Mouse (Mus musculus): ENCODE measurements around the gene Rufy4. TPM values are rescaled to one million over a fixed set of nuclear protein-coding genes. Genes with fewer than 3 reads are reported as not detected.

Rufy4 gene
- polyA plus RNA-seq, 1 experiment from 2014 or later, result 0.12 TPM

DNA sequence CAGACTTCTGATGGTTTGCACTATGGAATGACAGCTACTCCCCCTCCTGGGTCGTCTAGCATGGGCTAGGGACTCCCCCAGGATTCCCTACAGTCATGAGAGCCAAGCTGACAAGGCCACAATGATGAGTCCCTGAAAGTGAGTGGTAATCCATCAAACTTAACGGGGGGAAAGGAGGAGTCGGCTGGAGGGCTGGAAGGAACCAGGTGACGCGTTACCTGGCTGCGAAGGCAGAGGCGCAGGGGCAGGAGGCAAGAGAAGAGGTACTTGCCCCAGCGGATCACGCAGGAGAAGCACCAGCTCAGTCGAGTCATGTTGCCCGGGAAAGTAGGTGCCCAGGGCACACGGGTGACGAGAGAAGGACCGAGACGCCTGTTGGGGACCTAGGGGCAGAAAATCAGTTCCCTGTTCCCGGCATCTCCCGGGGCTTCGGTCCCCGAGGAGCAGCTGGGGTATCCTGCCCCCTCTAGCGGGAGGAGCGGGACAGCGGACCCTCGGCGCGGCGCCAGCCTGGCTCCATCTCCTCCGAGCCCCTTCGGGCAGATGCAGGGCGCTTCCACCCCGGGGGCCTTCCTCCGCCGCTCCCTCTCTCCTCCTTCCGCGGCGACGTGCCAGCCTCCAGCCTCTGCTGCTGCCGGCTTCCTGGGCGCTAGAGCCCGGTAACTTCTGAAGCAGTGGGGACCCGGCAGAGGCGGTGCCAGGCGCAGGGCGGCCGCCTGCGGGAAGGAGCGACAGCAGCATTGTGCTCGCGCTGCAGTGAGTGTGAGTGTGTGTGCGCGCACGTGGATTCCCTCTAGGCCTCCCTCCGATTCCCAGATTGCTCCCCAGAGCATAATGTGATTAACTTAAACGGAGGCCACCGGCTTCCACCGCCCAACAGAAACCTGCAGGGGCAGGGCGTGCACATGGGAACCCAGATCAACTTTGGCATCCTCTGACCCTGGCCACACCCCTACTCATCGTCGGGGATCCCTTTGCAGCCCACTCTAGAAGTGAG is 27.0 kb upstream of the Rufy4 start:
- under 1% methylated on average over 58 of the region's 58 CpGs for WGBS
- H3K4me3 ChIP-seq (ENCODE audit: low read length), result peak overlapping the region; percentile 57
- no peak overlapping the region for H3K27ac ChIP-seq (ENCODE audit: low read length)
- H3K9me3 ChIP-seq (ENCODE audit: control insufficient read depth, low read length), result no peaks in the 10 kb centered on the region
- no peaks in the 10 kb centered on the region for H3K36me3 ChIP-seq (ENCODE audit: control insufficient read depth, insufficient read depth, low read length)
- peak; percentile 55 for ATAC-seq
- H3K4me2 ChIP-seq (ENCODE audit: low read depth, low read length), result peak overlapping the region; percentile 93
- peaks cover 12% of the 10 kb centered on the region; the same call in 1 of the 2 replicates for H3K27me3 ChIP-seq (replicated peaks; ENCODE audit: control insufficient read depth, insufficient read depth, low read length)
- H3K9ac ChIP-seq (ENCODE audit: low read depth, low read length), result peak overlapping the region; percentile 59
- peaks cover 25% of the 10 kb centered on the region for H3K4me1 ChIP-seq (ENCODE audit: control insufficient read depth, insufficient read depth, low read length)

DNA sequence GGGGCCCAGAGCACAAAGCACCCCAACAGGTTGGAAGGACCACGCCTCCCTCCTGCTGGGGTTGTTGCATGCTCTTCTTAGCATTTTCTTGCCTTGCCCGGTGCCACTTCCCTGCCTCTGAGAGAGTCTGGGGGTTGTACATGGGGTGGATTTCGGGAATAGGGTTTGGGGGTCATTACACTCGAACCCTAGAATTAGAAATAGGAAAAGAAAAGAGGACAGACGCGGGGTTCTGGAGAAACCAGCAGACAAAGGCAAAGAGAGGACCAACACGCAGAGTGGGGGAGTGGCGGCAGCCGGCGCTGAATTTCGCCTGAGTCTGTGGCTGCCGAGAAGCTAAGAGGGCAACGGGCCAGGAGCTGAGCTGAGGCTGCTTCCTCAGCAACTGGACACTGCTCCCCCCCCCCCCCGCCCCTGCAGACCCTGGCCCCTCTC is 26.3 kb upstream of the Rufy4 start:
- Histone ChIP-seq H3K4me3 (ENCODE audit: low read length) (peak overlapping the region; percentile 57), H3K4me2 (ENCODE audit: low read depth, low read length) (peak overlapping the region; percentile 93), H3K9ac (ENCODE audit: low read depth, low read length) (peak overlapping the region; percentile 59), H3K27ac (ENCODE audit: low read length) (no peak overlapping the region), H3K9me3 (ENCODE audit: control insufficient read depth, low read length) (no peaks in the 10 kb centered on the region), H3K36me3 (ENCODE audit: control insufficient read depth, insufficient read depth, low read length) (no peaks in the 10 kb centered on the region), H3K27me3 (replicated peaks; ENCODE audit: control insufficient read depth, insufficient read depth, low read length) (peaks cover 12% of the 10 kb centered on the region; the same call in 1 of the 2 replicates), H3K4me1 (ENCODE audit: control insufficient read depth, insufficient read depth, low read length) (peaks cover 32% of the 10 kb centered on the region)
- peak; percentile 26 for ATAC-seq
- WGBS, result under 1% methylated on average over 14 of the region's 14 CpGs

DNA sequence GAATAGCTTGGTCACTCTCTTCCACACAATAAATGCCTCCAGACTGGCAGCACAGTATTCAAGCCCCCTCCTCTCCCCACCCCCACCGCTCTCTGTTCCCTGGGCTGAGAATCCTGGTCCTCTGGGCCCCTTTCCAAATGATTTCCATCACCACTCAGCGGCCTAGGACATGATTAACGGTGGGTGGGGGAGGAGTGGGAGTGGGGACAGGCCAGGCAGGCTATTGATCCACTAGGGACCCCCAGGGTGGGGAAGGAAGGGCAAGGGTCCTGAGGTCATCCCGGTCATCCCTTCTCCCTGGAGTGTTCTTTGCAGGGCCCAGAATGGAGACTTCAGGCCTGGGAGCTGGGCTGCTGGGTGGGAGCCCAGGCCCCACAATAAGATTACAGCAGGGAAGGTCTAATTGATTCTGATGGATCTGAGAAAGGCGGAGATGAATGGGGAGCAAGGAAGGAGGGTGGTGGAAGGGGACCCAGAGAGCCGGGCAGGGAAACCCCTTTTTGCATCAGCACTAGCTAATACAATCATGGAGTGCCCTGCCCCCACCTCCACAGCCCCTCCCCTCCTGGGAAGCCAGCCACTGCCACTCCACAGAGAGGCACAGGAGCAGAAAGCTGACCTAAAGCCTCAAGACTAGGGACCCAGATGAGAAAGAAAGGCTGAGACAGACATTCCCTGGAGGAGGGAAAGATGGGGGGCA is 21.5 kb upstream of the Rufy4 start:
- Histone ChIP-seq H3K9me3 (ENCODE audit: control insufficient read depth, low read length) (no peaks in the 10 kb centered on the region), H3K27me3 (replicated peaks; ENCODE audit: control insufficient read depth, insufficient read depth, low read length) (no peaks in the 10 kb centered on the region), H3K4me1 (ENCODE audit: control insufficient read depth, insufficient read depth, low read length) (peaks cover 17% of the 10 kb centered on the region), H3K27ac (ENCODE audit: low read length) (no peak overlapping the region), H3K9ac (ENCODE audit: low read depth, low read length) (no peak overlapping the region), H3K36me3 (ENCODE audit: control insufficient read depth, insufficient read depth, low read length) (no peaks in the 10 kb centered on the region), H3K4me3 (ENCODE audit: low read length) (no peak overlapping the region), H3K4me2 (ENCODE audit: low read depth, low read length) (no peak overlapping the region)
- WGBS, result 40% methylated on average over 6 of the region's 6 CpGs
- 0 out of 2 replicates have a peak, but pooled peaks have one; percentile 6 for ATAC-seq

DNA sequence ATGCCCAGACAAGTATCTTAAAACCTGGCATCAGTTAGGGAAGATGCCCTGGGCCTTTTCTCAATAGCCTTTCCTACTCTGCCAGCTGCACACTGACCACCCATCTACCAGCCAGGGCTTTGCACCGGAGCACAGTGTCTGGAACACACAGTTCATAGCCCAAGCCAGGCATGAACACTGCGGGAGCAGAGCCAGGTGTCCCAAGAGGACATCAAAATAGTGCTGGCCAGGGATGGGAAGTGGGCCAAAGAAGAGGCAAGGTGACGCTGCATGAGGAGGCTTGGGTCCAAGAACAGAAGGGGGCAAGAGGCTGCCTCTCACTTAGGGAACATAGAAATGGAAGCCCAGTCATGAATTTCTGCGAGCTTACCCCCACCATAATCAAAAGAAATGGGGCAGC is 19.7 kb upstream of the Rufy4 start:
- H3K27ac ChIP-seq (ENCODE audit: low read length), result no peak overlapping the region
- peaks cover 12% of the 10 kb centered on the region for H3K4me1 ChIP-seq (ENCODE audit: control insufficient read depth, insufficient read depth, low read length)
- no peak for ATAC-seq
- H3K27me3 ChIP-seq (replicated peaks; ENCODE audit: control insufficient read depth, insufficient read depth, low read length), result no peaks in the 10 kb centered on the region
- H3K4me2 ChIP-seq (ENCODE audit: low read depth, low read length), result no peak overlapping the region
- H3K9ac ChIP-seq (ENCODE audit: low read depth, low read length), result no peak overlapping the region
- WGBS, result 80% methylated on average over 4 of the region's 4 CpGs
- no peaks in the 10 kb centered on the region for H3K36me3 ChIP-seq (ENCODE audit: control insufficient read depth, insufficient read depth, low read length)
- H3K9me3 ChIP-seq (ENCODE audit: control insufficient read depth, low read length), result no peaks in the 10 kb centered on the region
- no peak overlapping the region for H3K4me3 ChIP-seq (ENCODE audit: low read length)

DNA sequence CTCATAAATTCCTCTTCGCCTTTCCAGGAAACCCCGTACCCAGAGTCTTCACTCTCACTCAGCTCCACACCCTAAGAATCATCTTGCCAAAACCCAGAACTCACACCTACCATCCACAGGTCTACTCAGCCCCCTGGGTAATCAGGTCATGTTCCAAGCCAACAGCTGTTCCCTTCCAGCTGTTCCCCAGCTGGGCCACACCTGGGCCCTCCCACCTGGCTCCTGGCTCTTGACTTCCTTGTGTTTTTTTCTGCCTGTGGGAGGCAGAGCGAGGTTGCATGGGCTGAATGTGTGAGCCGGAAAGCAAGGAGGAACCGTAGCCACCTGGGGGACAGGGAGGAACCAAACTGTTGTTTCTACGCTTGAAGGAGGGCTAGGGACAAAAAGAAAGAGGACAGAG is 19.1 kb upstream of the Rufy4 start:
- H3K27ac ChIP-seq (ENCODE audit: low read length), result no peak overlapping the region
- WGBS, result 62% methylated on average over 6 of the region's 6 CpGs
- no peak for ATAC-seq
- H3K4me3 ChIP-seq (ENCODE audit: low read length), result no peak overlapping the region
- H3K36me3 ChIP-seq (ENCODE audit: control insufficient read depth, insufficient read depth, low read length), result no peaks in the 10 kb centered on the region
- no peak overlapping the region for H3K4me2 ChIP-seq (ENCODE audit: low read depth, low read length)
- H3K9ac ChIP-seq (ENCODE audit: low read depth, low read length), result no peak overlapping the region
- H3K4me1 ChIP-seq (ENCODE audit: control insufficient read depth, insufficient read depth, low read length), result peaks cover 12% of the 10 kb centered on the region
- no peaks in the 10 kb centered on the region for H3K9me3 ChIP-seq (ENCODE audit: control insufficient read depth, low read length)
- H3K27me3 ChIP-seq (replicated peaks; ENCODE audit: control insufficient read depth, insufficient read depth, low read length), result no peaks in the 10 kb centered on the region

DNA sequence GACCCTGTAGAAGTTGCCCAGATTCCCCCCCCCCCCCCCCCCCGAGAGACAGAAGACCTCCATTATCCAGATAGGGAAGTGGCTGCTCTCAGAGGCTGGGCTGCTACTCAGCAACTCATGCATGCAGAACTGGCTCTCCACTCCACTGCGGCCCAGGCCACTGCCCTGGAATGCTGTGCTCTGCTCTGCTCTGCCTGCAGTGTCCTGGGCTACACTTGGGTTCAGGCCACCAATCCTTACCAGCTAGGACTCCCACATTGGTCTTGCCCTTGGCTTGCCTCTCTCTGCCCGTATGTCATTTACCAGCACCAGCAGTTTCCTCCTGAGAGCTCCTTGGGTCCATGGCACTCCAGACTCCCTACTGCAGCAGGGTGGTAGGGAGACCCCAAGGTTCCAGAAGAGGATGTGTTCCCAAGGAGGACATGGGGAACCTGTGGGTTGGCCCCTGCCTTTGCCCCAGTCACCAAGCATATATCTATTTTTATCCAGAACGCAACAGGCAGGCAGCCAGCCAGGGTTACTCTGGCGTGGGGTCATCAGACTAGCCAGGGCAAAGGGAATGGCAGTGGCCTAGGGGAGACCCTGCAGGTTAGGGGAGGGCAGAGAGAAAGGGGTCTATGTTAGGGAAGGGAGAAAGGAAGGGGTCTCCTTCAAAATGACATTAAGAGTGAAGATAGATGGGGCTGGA is 17.3 kb upstream of the Rufy4 start:
- H3K36me3 ChIP-seq (ENCODE audit: control insufficient read depth, insufficient read depth, low read length), result no peaks in the 10 kb centered on the region
- no peak overlapping the region for H3K4me3 ChIP-seq (ENCODE audit: low read length)
- ATAC-seq, result no peak
- H3K27ac ChIP-seq (ENCODE audit: low read length), result no peak overlapping the region
- H3K4me1 ChIP-seq (ENCODE audit: control insufficient read depth, insufficient read depth, low read length), result peaks cover 12% of the 10 kb centered on the region
- H3K4me2 ChIP-seq (ENCODE audit: low read depth, low read length), result no peak overlapping the region
- no peaks in the 10 kb centered on the region for H3K9me3 ChIP-seq (ENCODE audit: control insufficient read depth, low read length)
- H3K9ac ChIP-seq (ENCODE audit: low read depth, low read length), result no peak overlapping the region
- 82% methylated on average over 4 of the region's 5 CpGs for WGBS
- H3K27me3 ChIP-seq (replicated peaks; ENCODE audit: control insufficient read depth, insufficient read depth, low read length), result no peaks in the 10 kb centered on the region

DNA sequence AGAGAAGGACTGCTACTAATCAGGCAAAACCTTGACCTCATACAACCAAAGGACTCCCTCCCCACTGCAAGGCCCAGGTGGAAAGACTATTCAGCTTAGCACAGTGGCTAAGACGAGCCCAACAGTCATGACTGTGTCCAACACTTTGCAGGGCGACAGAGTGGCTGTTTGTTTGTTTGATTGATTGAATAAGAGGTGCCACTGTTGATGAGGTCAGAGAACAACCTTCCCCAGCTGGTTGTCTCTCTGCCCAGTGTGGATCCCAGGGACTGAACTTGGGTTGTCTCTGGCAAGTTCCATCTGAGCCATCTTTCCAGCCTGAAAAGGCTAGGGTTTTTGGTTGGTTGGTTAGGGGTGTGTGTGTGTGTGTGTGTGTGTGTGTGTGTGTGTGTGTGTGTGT is 15.7 kb upstream of the Rufy4 start:
- no peak overlapping the region for H3K4me3 ChIP-seq (ENCODE audit: low read length)
- no peaks in the 10 kb centered on the region for H3K27me3 ChIP-seq (replicated peaks; ENCODE audit: control insufficient read depth, insufficient read depth, low read length)
- no peaks in the 10 kb centered on the region for H3K36me3 ChIP-seq (ENCODE audit: control insufficient read depth, insufficient read depth, low read length)
- H3K9ac ChIP-seq (ENCODE audit: low read depth, low read length), result no peak overlapping the region
- no peak overlapping the region for H3K4me2 ChIP-seq (ENCODE audit: low read depth, low read length)
- WGBS, result 54% methylated on average over 2 of the region's 2 CpGs
- no peaks in the 10 kb centered on the region for H3K9me3 ChIP-seq (ENCODE audit: control insufficient read depth, low read length)
- no peak for ATAC-seq
- no peaks in the 10 kb centered on the region for H3K4me1 ChIP-seq (ENCODE audit: control insufficient read depth, insufficient read depth, low read length)
- H3K27ac ChIP-seq (ENCODE audit: low read length), result no peak overlapping the region

DNA sequence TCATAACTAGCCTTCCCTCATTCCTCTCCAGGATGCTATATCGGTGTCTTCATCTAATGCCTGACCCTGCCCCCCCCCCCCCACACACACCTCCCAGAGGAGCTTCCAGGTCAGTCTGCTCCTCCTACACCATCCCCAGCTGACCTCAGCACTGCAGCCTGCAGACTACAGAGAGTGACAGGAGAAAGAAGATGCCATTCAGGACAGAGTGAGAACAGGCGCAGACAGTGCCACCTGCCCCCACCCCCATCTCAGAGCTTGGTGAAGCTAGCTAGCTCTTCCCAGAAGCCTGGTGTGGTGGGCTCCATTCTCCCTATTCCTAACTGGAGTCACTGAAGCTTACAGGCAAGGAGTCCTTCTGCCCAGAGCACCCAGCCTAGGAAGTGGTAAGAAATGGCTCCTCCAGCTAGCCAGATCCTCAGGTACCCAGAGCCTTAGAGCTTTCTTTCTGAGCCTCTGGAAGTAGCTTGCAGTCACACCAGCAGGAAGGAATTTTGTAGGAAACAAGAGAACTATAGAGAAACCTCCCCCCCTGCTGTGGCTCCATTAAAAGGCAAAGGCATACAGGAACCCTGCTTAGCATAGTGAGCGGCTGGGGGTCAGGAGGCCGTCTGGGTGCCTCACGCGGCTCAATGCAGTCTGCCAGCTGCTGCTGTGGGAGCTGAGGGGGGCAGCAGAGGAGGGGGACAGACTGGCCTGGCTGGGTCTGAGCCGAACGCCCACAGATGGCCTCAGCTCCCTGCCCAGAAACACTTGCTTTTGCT is 14.2 kb upstream of the Rufy4 start:
- Histone ChIP-seq H3K9ac (ENCODE audit: low read depth, low read length) (no peak overlapping the region), H3K4me1 (ENCODE audit: control insufficient read depth, insufficient read depth, low read length) (no peaks in the 10 kb centered on the region), H3K9me3 (ENCODE audit: control insufficient read depth, low read length) (no peaks in the 10 kb centered on the region), H3K4me2 (ENCODE audit: low read depth, low read length) (no peak overlapping the region), H3K27ac (ENCODE audit: low read length) (no peak overlapping the region), H3K36me3 (ENCODE audit: control insufficient read depth, insufficient read depth, low read length) (no peaks in the 10 kb centered on the region), H3K27me3 (replicated peaks; ENCODE audit: control insufficient read depth, insufficient read depth, low read length) (no peaks in the 10 kb centered on the region), H3K4me3 (ENCODE audit: low read length) (no peak overlapping the region)
- WGBS, result 41% methylated on average over 8 of the region's 8 CpGs
- no peak; the same call in 1 of the 2 replicates for ATAC-seq

All from intestine, embryonic 16.5 days (tissue).